ENCODE assay signal across 9 mouse cellular contexts in genomic region chr4:134252911-134253721, GRCm38 (mm10). TPM values are rescaled to one million over a fixed set of nuclear protein-coding genes. Genes with fewer than 3 reads are reported as not detected.
DNase-seq lines count a peak whose midpoint lies in the region; ATAC-seq and TF ChIP-seq lines count a peak whose summit lies in the region.
"Had no signal": no experiment of that assay in that cellular context is flagged by ENCODE, and none has a peak within 500 bp of the region (broad histone marks: within the 10 kb centered on the region; RNA-seq: fewer than 3 reads in every experiment).

No protein-coding gene starts in this region.

- no peak for ATAC-seq in intestine, embryonic 14.5 days (replicated peaks; ENCODE audit: low FRiP score, low TSS enrichment, low read depth)
- ATAC-seq in lung, postnatal 0 days: no peak
- no peak for ATAC-seq in erythroid progenitor cell, adult 5-6 weeks (replicated peaks; ENCODE audit: low FRiP score, poor library complexity, severe bottlenecking)

- peak overlapping the region; percentile 27 for H3K9ac ChIP-seq in intestine, embryonic 14.5 days (ENCODE audit: low read length)
- H3K9ac ChIP-seq in lung, postnatal 0 days (replicated peaks; ENCODE audit: low read depth): peak overlapping the region; percentile 23; the same call in 1 of the 2 replicates

- no peak for TF ChIP-seq EP300 in lung, postnatal 0 days (IDR thresholded peaks at IDR 0.05)

- H3K4me3 ChIP-seq in intestine, embryonic 14.5 days (ENCODE audit: low read depth, low read length): peak overlapping the region; percentile 40
- H3K4me3 ChIP-seq in lung, postnatal 0 days (ENCODE audit: low read depth, low read length): peak overlapping the region; percentile 43

- peak; percentile 38 for DNase-seq in adrenal gland, adult 2 months
- no peak for DNase-seq in adrenal gland, adult 8-10 months
- peak; percentile 67 for DNase-seq in embryo, embryonic 9.5 days (ENCODE audit: extremely low spot score)
- DNase-seq in intestine, embryonic 14.5 days (ENCODE audit: low spot score): no peak
- DNase-seq in lung, postnatal 0 days (ENCODE audit: low spot score): no peak
- DNase-seq in retina, embryonic 14.5 days (ENCODE audit: low spot score): no peak
- DNase-seq in layer of hippocampus, adult 9-10 months (ENCODE audit: low spot score): no peak

- peaks cover 49% of the 10 kb centered on the region for H3K4me1 ChIP-seq in intestine, embryonic 14.5 days (replicated peaks; ENCODE audit: control insufficient read depth, insufficient read depth, low read length)
- H3K4me1 ChIP-seq in lung, postnatal 0 days (ENCODE audit: insufficient read depth, low read depth, low read length): peaks cover 20% of the 10 kb centered on the region

- no peak overlapping the region for H3K27ac ChIP-seq in intestine, embryonic 14.5 days (ENCODE audit: low read depth)
- H3K27ac ChIP-seq in lung, postnatal 0 days (ENCODE audit: low read length): peak overlapping the region; percentile 60

- WGBS in intestine, embryonic 14.5 days: 11% methylated on average over 15 of the region's 15 CpGs
- WGBS in lung, postnatal 0 days: 27% methylated on average over 15 of the region's 15 CpGs

- H3K27me3 ChIP-seq in intestine, embryonic 14.5 days (replicated peaks; ENCODE audit: control insufficient read depth, insufficient read depth, low read length): peaks cover 48% of the 10 kb centered on the region
- H3K27me3 ChIP-seq in lung, postnatal 0 days (replicated peaks; ENCODE audit: insufficient read depth, low read length): peaks cover 24% of the 10 kb centered on the region

- H3K4me2 ChIP-seq in intestine, embryonic 14.5 days (ENCODE audit: low read length): peak overlapping the region; percentile 94
- H3K4me2 ChIP-seq in lung, postnatal 0 days (replicated peaks; ENCODE audit: low read depth, low read length): peak overlapping the region; percentile 84

- no peaks in the 10 kb centered on the region for H3K9me3 ChIP-seq in intestine, embryonic 14.5 days (ENCODE audit: control insufficient read depth, low read length)
- no peaks in the 10 kb centered on the region for H3K9me3 ChIP-seq in lung, postnatal 0 days (ENCODE audit: low read length)

- H3K36me3 ChIP-seq in intestine, embryonic 14.5 days (ENCODE audit: control insufficient read depth, insufficient read depth, low read length): no peaks in the 10 kb centered on the region
- H3K36me3 ChIP-seq in lung, postnatal 0 days (ENCODE audit: insufficient read depth, low read length): no peaks in the 10 kb centered on the region

- no peak for TF ChIP-seq CTCF in lung, postnatal 0 days (IDR thresholded peaks at IDR 0.05)

RNA-seq across cellular contexts. Expression of gene Grrp1, which starts 0.8 kb away (rescaled TPM):
- 1 to 10 TPM; 6.2 to 9.3 TPM for total RNA-seq in adrenal gland, adult 2 months (2021)
- polyA plus RNA-seq in adrenal gland, adult 2 months (2012; rRNA removed): 28.5 and 31.8 TPM in 2 replicates
- 10 to 100 TPM in 2 of 4 experiments, 1 to 10 TPM in 2; 9.5 to 12.5 (median 10.1) TPM for total RNA-seq in adrenal gland, adult 8-10 months (2022)
- 3.8 and 4.5 TPM in 2 replicates for polyA plus RNA-seq in intestine, embryonic 14.5 days (2014; fragmentation: Nextera tagmentation; extraction: Ambion mirVana)
- 23.6 and 24.5 TPM in 2 replicates for polyA plus RNA-seq in lung, postnatal 0 days (2015; fragmentation: Nextera tagmentation; extraction: Ambion mirVana)
- not detected in 2 replicates for total RNA-seq in erythroid progenitor cell, adult 5-6 weeks (2015; ENCODE audit: low replicate concordance)
- total RNA-seq in erythroid progenitor cell, adult 5-6 weeks (2017; ENCODE audit: low replicate concordance): not detected in 2 replicates

RNA-seq across cellular contexts. Expression of gene Gm30191, which starts 6.4 kb away (rescaled TPM):
- not detected for total RNA-seq in adrenal gland, adult 2 months (2021)
- polyA plus RNA-seq in adrenal gland, adult 2 months (2012; rRNA removed): not detected in 2 replicates
- total RNA-seq in adrenal gland, adult 8-10 months (2022): not detected
- polyA plus RNA-seq in intestine, embryonic 14.5 days (2014; fragmentation: Nextera tagmentation; extraction: Ambion mirVana): not detected in 2 replicates
- polyA plus RNA-seq in lung, postnatal 0 days (2015; fragmentation: Nextera tagmentation; extraction: Ambion mirVana): not detected in 2 replicates
- not detected in 2 replicates for total RNA-seq in erythroid progenitor cell, adult 5-6 weeks (2015; ENCODE audit: low replicate concordance)
- total RNA-seq in erythroid progenitor cell, adult 5-6 weeks (2017; ENCODE audit: low replicate concordance): not detected in 2 replicates
- polyA plus RNA-seq: large intestine, adult 2 months had no signal

RNA-seq across cellular contexts. Expression of gene Zfp593, which starts 7.7 kb away (rescaled TPM):
- total RNA-seq in adrenal gland, adult 2 months (2021): 10 to 100 TPM in 1 of 2 experiments, 1 to 10 TPM in 1; 8.3 to 11.0 TPM
- polyA plus RNA-seq in adrenal gland, adult 2 months (2012; rRNA removed): 11.1 and 13.0 TPM in 2 replicates
- 10 to 100 TPM; 10.4 to 11.6 (median 11.6) TPM for total RNA-seq in adrenal gland, adult 8-10 months (2022)
- 17.5 and 20.7 TPM in 2 replicates for polyA plus RNA-seq in intestine, embryonic 14.5 days (2014; fragmentation: Nextera tagmentation; extraction: Ambion mirVana)
- 9.0 and 9.2 TPM in 2 replicates for polyA plus RNA-seq in lung, postnatal 0 days (2015; fragmentation: Nextera tagmentation; extraction: Ambion mirVana)
- 2.2 and 4.6 TPM in 2 replicates for total RNA-seq in erythroid progenitor cell, adult 5-6 weeks (2015; ENCODE audit: low replicate concordance)
- total RNA-seq in erythroid progenitor cell, adult 5-6 weeks (2017; ENCODE audit: low replicate concordance): not detected in 2 replicates

RNA-seq across cellular contexts. Expression of gene E130218I03Rik, which starts 9.7 kb away (rescaled TPM):
- not detected for total RNA-seq in adrenal gland, adult 2 months (2021)
- polyA plus RNA-seq in adrenal gland, adult 2 months (2012; rRNA removed): 0.09 TPM in 1 of 2 replicates, not detected in the other
- not detected for total RNA-seq in adrenal gland, adult 8-10 months (2022)
- polyA plus RNA-seq in intestine, embryonic 14.5 days (2014; fragmentation: Nextera tagmentation; extraction: Ambion mirVana): 0.24 and 0.41 TPM in 2 replicates
- polyA plus RNA-seq in lung, postnatal 0 days (2015; fragmentation: Nextera tagmentation; extraction: Ambion mirVana): 0.31 TPM in 1 of 2 replicates, not detected in the other
- total RNA-seq in erythroid progenitor cell, adult 5-6 weeks (2015; ENCODE audit: low replicate concordance): not detected in 2 replicates
- total RNA-seq in erythroid progenitor cell, adult 5-6 weeks (2017; ENCODE audit: low replicate concordance): not detected in 2 replicates
- polyA plus RNA-seq: large intestine, adult 2 months had no signal

RNA-seq across cellular contexts. Expression of gene Cnksr1, which starts 14.9 kb away (rescaled TPM):
- total RNA-seq in adrenal gland, adult 2 months (2021): under 1 TPM; 0.31 to 0.66 TPM
- 0.03 and 0.08 TPM in 2 replicates for polyA plus RNA-seq in adrenal gland, adult 2 months (2012; rRNA removed)
- under 1 TPM; 0.17 to 0.65 (median 0.46) TPM for total RNA-seq in adrenal gland, adult 8-10 months (2022)
- 6.1 and 7.5 TPM in 2 replicates for polyA plus RNA-seq in intestine, embryonic 14.5 days (2014; fragmentation: Nextera tagmentation; extraction: Ambion mirVana)
- 11.9 and 13.0 TPM in 2 replicates for polyA plus RNA-seq in lung, postnatal 0 days (2015; fragmentation: Nextera tagmentation; extraction: Ambion mirVana)
- not detected in 2 replicates for total RNA-seq in erythroid progenitor cell, adult 5-6 weeks (2015; ENCODE audit: low replicate concordance)
- total RNA-seq in erythroid progenitor cell, adult 5-6 weeks (2017; ENCODE audit: low replicate concordance): not detected in 2 replicates

Comparison
In these comparisons a context has a peak if more than half of its experiments do, and no peak if none do; other contexts are left out.
1. DNase-seq: peak in adrenal gland, adult 2 months (single experiment) and embryo, embryonic 9.5 days (single experiment); none in adrenal gland, adult 8-10 months (single experiment), intestine, embryonic 14.5 days (single experiment), lung, postnatal 0 days (single experiment), retina, embryonic 14.5 days (single experiment) and layer of hippocampus, adult 9-10 months (single experiment).
2. RNA of gene Grrp1, which starts 0.8 kb away (total RNA-seq): 9.5 to 12.5 TPM in adrenal gland, adult 8-10 months and 6.2 to 9.3 TPM in adrenal gland, adult 2 months; not detected in erythroid progenitor cell, adult 5-6 weeks; every median in the first group is over 4 times any median in the second.